Mouse (Mus musculus) liver, embryonic 14.5 days (tissue): Measurements from ENCODE around the gene Gm9507.

Experiments
- CTCF ChIP-seq: IDR thresholded peaks from 2 replicates; pipeline ENCODE4 v1.5.1; 2016; ENCODE audit warnings: antibody characterized with exemption, low read depth, control low read depth
- EP300 ChIP-seq: IDR thresholded peaks from 2 replicates; pipeline ENCODE4 v1.6.1; 2016; ENCODE audit warnings: antibody characterized with exemption, low read depth

GRCm38 (mm10) chr10:77788621-77789020 lies 23.0 kb downstream of the Gm9507 start:
- TF ChIP-seq CTCF (no peak), EP300 (no peak)
